Mouse (Mus musculus) lung, embryonic 16.5 days (tissue): ENCODE data around the gene Tbx4. TPM values are rescaled to one million over a fixed set of nuclear protein-coding genes. Genes with fewer than 3 reads are reported as not detected.

Experiments used
- ATAC-seq: fragments of 200-750 bp; cut with Nextera tagmentation; 2 replicates; pipeline ENCODE4 v1.8.0; 2017; ENCODE audit warnings: low read depth, mild to moderate bottlenecking, moderate library complexity
- H3K27ac ChIP-seq: fragments of 300-500 bp; sonication (generic); 2 replicates; pipeline ENCODE4 v1.5.1; 2014; ENCODE audit warnings: mild to moderate bottlenecking, control low read depth, low read length
- H3K27me3 ChIP-seq: fragments of 300-500 bp; sonication (generic); 2 replicates; pipeline ENCODE4 v1.6.1; 2014; ENCODE audit warnings: low read depth, low read length, mixed read lengths; ENCODE audit not compliant: control insufficient read depth, insufficient read depth
- H3K36me3 ChIP-seq: fragments of 300-500 bp; sonication (generic); 2 replicates; pipeline ENCODE4 v1.6.1; 2014; ENCODE audit warnings: low read length; ENCODE audit not compliant: control insufficient read depth, insufficient read depth
- H3K4me1 ChIP-seq: fragments of 300-500 bp; sonication (generic); replicated peaks from 2 replicates; pipeline ENCODE4 v1.6.1; 2014; ENCODE audit warnings: low read length, mixed read lengths; ENCODE audit not compliant: control insufficient read depth, insufficient read depth
- H3K4me2 ChIP-seq: fragments of 300-500 bp; sonication (generic); 2 replicates; pipeline ENCODE4 v1.6.1; 2014; ENCODE audit warnings: low read depth, low read length, control low read depth
- H3K4me3 ChIP-seq: fragments of 300-500 bp; sonication (generic); 2 replicates; pipeline ENCODE4 v1.5.1; 2014; ENCODE audit warnings: mild to moderate bottlenecking, low read length, control low read depth
- H3K9ac ChIP-seq: fragments of 300-500 bp; sonication (generic); 2 replicates; pipeline ENCODE4 v1.6.1; 2014; ENCODE audit warnings: low read length, control low read depth
- H3K9me3 ChIP-seq: fragments of 300-500 bp; sonication (generic); 2 replicates; pipeline ENCODE4 v1.6.1; 2016; ENCODE audit warnings: low read length; ENCODE audit not compliant: control insufficient read depth
- WGBS: fragments of 180-500 bp; shearing (Covaris S2); extraction: QIAGEN DNeasy Blood & Tissue Kit; methylation state at CpG from one replicate; pipeline ENCODE4 v1.1.7; 2014; 5-methylcytosine and 5-hydroxymethylcytosine counted together
- polyA plus RNA-seq: library from polyadenylated mRNA; unstranded; fragments of >200 nt; fragmentation: Nextera tagmentation; extraction: Ambion mirVana; gene quantifications from 2 replicates; pipeline ENCODE4 v1.2.1, GENCODE M21; 2015

Gene Tbx4
- polyA plus RNA-seq, 1 experiment from 2014 or later, result 70.5 TPM

GRCm38 (mm10) chr11:85893400-85894135 lies 7.3 kb downstream of the Tbx4 start:
- H3K9ac ChIP-seq, result peak overlapping the region; percentile 87
- peaks cover 33% of the 10 kb centered on the region for H3K4me1 ChIP-seq
- ATAC-seq, result peak; percentile 65
- H3K4me2 ChIP-seq, result peak overlapping the region; percentile 69
- H3K9me3 ChIP-seq, result no peaks in the 10 kb centered on the region
- peaks cover 47% of the 10 kb centered on the region for H3K27me3 ChIP-seq
- peak overlapping the region; percentile 92 for H3K27ac ChIP-seq
- peak overlapping the region; percentile 23; the same call in 1 of the 2 replicates for H3K4me3 ChIP-seq
- H3K36me3 ChIP-seq, result peaks cover 3% of the 10 kb centered on the region; the same call in 1 of the 2 replicates
- WGBS, result 2% methylated on average over 13 of the region's 13 CpGs

- peak overlapping the region; percentile 69 for H3K4me2 ChIP-seq
- 0 out of 2 replicates have a peak overlapping the region, but pooled peaks have one; percentile 41 for H3K9ac ChIP-seq
- ATAC-seq, result no peak
- peaks cover 30% of the 10 kb centered on the region for H3K4me1 ChIP-seq
- H3K27me3 ChIP-seq, result peaks cover 43% of the 10 kb centered on the region
- H3K27ac ChIP-seq, result peak overlapping the region; percentile 92
- WGBS, result 6% methylated on average over 3 of the region's 3 CpGs
- peak overlapping the region; percentile 45; the same call in 1 of the 2 replicates for H3K4me3 ChIP-seq
- no peaks in the 10 kb centered on the region for H3K9me3 ChIP-seq
- peaks cover 7% of the 10 kb centered on the region; the same call in 1 of the 2 replicates for H3K36me3 ChIP-seq
Measured at GRCm38 (mm10) chr11:85894136-85894530, 7.9 kb downstream of the Tbx4 start.

GRCm38 (mm10) chr11:85894731-85895545 lies 8.7 kb downstream of the Tbx4 start:
- peaks cover 10% of the 10 kb centered on the region for H3K36me3 ChIP-seq
- ATAC-seq, result peak; percentile 53
- H3K4me3 ChIP-seq, result peak overlapping the region; percentile 45
- peaks cover 30% of the 10 kb centered on the region for H3K4me1 ChIP-seq
- WGBS, result 2% methylated on average over 43 of the region's 43 CpGs
- no peaks in the 10 kb centered on the region for H3K9me3 ChIP-seq
- H3K27ac ChIP-seq, result peak overlapping the region; percentile 92
- H3K4me2 ChIP-seq, result peak overlapping the region; percentile 69
- peaks cover 35% of the 10 kb centered on the region for H3K27me3 ChIP-seq
- peak overlapping the region; percentile 68 for H3K9ac ChIP-seq

- peaks cover 30% of the 10 kb centered on the region for H3K4me1 ChIP-seq
- H3K27ac ChIP-seq, result peak overlapping the region; percentile 92
- peak overlapping the region; percentile 69 for H3K4me2 ChIP-seq
- peaks cover 23% of the 10 kb centered on the region for H3K36me3 ChIP-seq
- 25% methylated on average over 12 of the region's 13 CpGs for WGBS
- ATAC-seq, result peak; percentile 21
- no peak overlapping the region for H3K4me3 ChIP-seq
- H3K27me3 ChIP-seq, result peaks cover 28% of the 10 kb centered on the region
- H3K9ac ChIP-seq, result 0 out of 2 replicates have a peak overlapping the region, but pooled peaks have one; percentile 31
- no peaks in the 10 kb centered on the region for H3K9me3 ChIP-seq
Measured at GRCm38 (mm10) chr11:85896335-85896985, 10.2 kb downstream of the Tbx4 start.

- H3K27me3 ChIP-seq, result peaks cover 9% of the 10 kb centered on the region; the same call in 1 of the 2 replicates
- no peak overlapping the region for H3K4me2 ChIP-seq
- H3K9me3 ChIP-seq, result peaks cover 2% of the 10 kb centered on the region; the same call in 1 of the 2 replicates
- ATAC-seq, result no peak
- H3K36me3 ChIP-seq, result peaks cover 29% of the 10 kb centered on the region
- no peak overlapping the region for H3K9ac ChIP-seq
- H3K4me3 ChIP-seq, result no peak overlapping the region
- peaks cover 13% of the 10 kb centered on the region for H3K4me1 ChIP-seq
- no peak overlapping the region for H3K27ac ChIP-seq
Measured at GRCm38 (mm10) chr11:85900291-85900690, 14.1 kb downstream of the Tbx4 start.

GRCm38 (mm10) chr11:85909514-85909913 lies 23.3 kb downstream of the Tbx4 start:
- Histone ChIP-seq H3K9ac (no peak overlapping the region), H3K4me2 (no peak overlapping the region), H3K27me3 (no peaks in the 10 kb centered on the region), H3K4me1 (peaks cover 18% of the 10 kb centered on the region), H3K36me3 (peaks cover 9% of the 10 kb centered on the region; the same call in 1 of the 2 replicates), H3K9me3 (no peaks in the 10 kb centered on the region), H3K4me3 (no peak overlapping the region), H3K27ac (no peak overlapping the region)
- ATAC-seq, result no peak
- 48% methylated on average over 4 of the region's 4 CpGs for WGBS

GRCm38 (mm10) chr11:85910133-85910532 lies 23.9 kb downstream of the Tbx4 start:
- Histone ChIP-seq H3K27me3 (no peaks in the 10 kb centered on the region), H3K4me1 (peaks cover 18% of the 10 kb centered on the region), H3K27ac (no peak overlapping the region), H3K4me2 (no peak overlapping the region), H3K4me3 (no peak overlapping the region), H3K36me3 (peaks cover 10% of the 10 kb centered on the region; the same call in 1 of the 2 replicates), H3K9ac (no peak overlapping the region), H3K9me3 (no peaks in the 10 kb centered on the region)
- peak; percentile 27 for ATAC-seq
- WGBS, result 15% methylated on average over 10 of the region's 10 CpGs

- WGBS, result 49% methylated on average over 7 of the region's 7 CpGs
- Histone ChIP-seq H3K36me3 (peaks cover 7% of the 10 kb centered on the region; the same call in 1 of the 2 replicates), H3K4me1 (peaks cover 28% of the 10 kb centered on the region), H3K27me3 (no peaks in the 10 kb centered on the region), H3K4me3 (no peak overlapping the region), H3K9me3 (no peaks in the 10 kb centered on the region), H3K4me2 (no peak overlapping the region), H3K9ac (no peak overlapping the region), H3K27ac (no peak overlapping the region)
- no peak for ATAC-seq
Measured at GRCm38 (mm10) chr11:85913506-85913905, 27.3 kb downstream of the Tbx4 start.
